Mouse (Mus musculus) macrophage (primary cell): ENCODE results near the gene Cnot1. TPM values are rescaled to one million over a fixed set of nuclear protein-coding genes. Genes with fewer than 3 reads are reported as not detected.
"Not testable (repeated sequence)": the region's sequence is repeated elsewhere in the genome, so short reads cannot be mapped to it uniquely, and the experiment has no call there.

Experiments
- H3K27ac ChIP-seq: fragments of 350-480 bp; formaldehyde crosslinking; 2 replicates; pipeline ENCODE4 v1.9.0; 2021
- H3K36me3 ChIP-seq: fragments of 350-480 bp; formaldehyde crosslinking; 2 replicates; pipeline ENCODE4 v1.9.0; 2021; ENCODE audit errors: inconsistent target
- H3K4me3 ChIP-seq: fragments of 350-480 bp; formaldehyde crosslinking; 2 replicates; pipeline ENCODE4 v1.9.0; 2021; ENCODE audit errors: inconsistent target
- H3K79me2 ChIP-seq: fragments of 350-480 bp; formaldehyde crosslinking; 2 replicates; pipeline ENCODE4 v1.9.0; 2021; ENCODE audit errors: inconsistent target
- WGBS: methylation state at CpG from one replicate; pipeline ENCODE4 v1.1.7; 2026; ENCODE audit warnings: inconsistent platforms; ENCODE audit not compliant: missing documents; 5-methylcytosine and 5-hydroxymethylcytosine counted together
- polyA plus RNA-seq: library from polyadenylated mRNA; stranded (reverse); fragments of 250-400 nt; gene quantifications from 3 replicates; pipeline ENCODE4 v1.2.4, GENCODE M21; 2018; ENCODE audit warnings: inconsistent platforms

The Cnot1 gene
- polyA plus RNA-seq, 1 experiment from 2014 or later = 44.6 TPM

DNA sequence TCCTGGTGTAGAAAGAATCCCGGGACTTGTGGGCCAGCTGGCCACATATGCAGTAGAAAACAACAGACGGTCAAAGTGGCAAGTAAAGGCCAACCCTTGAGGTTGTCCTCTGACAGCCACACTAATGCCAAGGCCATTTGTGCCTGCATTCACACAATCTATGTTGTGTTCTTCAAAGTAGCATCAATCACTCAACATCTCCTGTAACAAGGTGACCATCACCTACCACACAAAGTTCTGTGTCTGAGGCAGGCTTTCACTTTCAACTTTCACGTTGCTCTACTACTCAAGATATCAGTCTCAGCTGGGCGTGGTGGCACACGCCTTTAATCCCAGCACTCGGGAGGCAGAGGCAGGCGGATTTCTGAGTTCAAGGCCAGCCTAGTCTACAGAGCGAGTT, 5.0 kb downstream of the Cnot1 start:
- Histone ChIP-seq H3K79me2 (peaks cover 100% of the 10 kb centered on the region), H3K36me3 (no peaks in the 10 kb centered on the region), H3K27ac (no peak overlapping the region), H3K4me3 (no peak overlapping the region)
- 87% methylated on average over 8 of the region's 8 CpGs for WGBS

DNA sequence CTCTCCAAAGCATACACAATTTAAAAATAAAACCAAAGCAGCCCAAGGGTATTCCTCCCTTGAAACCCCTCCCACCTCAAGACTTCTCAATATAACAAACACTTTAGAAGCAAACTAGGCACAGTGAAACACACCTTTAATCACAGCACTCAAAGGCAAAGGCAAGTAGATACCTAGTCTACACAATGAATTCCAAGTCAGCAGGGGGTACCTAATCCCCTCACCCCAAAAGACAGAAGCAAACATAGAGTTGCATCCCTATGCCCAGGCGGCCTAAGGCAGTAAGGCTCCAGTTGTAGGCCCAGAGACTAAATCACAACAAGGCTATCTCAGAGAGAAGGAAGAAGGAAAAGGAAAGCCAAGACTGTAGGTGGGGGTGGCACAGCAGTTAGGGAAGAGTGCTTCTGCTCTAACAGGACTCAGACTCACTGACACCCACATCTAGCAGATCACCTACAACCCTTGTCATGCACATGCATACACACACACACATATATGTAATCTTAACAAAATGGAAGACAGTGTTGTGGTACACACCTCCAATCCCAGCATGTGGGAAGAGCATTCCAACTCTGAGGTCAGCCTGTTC, 5.7 kb downstream of the Cnot1 start:
- Histone ChIP-seq H3K79me2 (peaks cover 100% of the 10 kb centered on the region), H3K4me3 (no peak overlapping the region), H3K36me3 (no peaks in the 10 kb centered on the region), H3K27ac (no peak overlapping the region)
- 80% methylated on average over 1 of the region's 1 CpGs for WGBS

DNA sequence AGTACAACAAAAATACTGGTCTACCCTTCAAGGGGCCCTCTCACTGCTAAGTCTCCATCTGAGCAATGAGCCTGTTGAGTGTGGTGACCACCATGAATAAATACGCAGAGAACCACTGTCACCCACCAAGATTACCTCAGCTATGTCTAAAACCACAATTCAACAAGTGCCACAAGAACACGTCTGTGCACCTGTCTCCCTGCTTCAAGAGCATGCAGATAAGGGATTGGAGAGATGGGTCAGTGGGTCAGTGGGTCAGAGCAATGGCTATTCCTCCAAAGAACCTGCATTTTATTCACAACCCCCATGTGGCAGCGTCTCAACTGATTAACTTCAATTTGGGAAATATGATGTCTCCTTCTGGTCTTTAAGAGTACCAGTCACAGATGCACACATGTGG, 6.9 kb downstream of the Cnot1 start:
- H3K36me3 ChIP-seq = no peaks in the 10 kb centered on the region
- 86% methylated on average over 3 of the region's 3 CpGs for WGBS
- no peak overlapping the region for H3K4me3 ChIP-seq
- peaks cover 100% of the 10 kb centered on the region for H3K79me2 ChIP-seq
- no peak overlapping the region for H3K27ac ChIP-seq

DNA sequence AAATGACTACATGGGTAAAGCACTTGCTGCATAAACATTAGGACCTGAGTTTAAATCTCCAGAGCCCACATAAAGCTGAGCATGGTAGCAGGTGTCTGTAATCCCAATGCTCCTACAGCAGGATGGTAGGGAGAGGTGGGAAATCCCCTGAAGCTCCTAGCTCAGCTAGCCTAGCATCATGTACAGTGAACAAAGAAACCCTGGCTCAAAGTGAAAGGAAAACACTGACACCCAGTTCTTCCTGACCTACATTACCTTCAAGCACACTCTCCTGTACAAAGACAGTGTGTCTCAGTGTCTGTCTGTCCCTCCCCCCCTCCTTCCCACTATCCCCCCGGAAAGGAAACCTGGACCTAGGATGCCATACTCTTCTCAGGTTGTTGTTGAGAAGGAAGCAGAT, 7.4 kb downstream of the Cnot1 start:
- no peak overlapping the region for H3K27ac ChIP-seq
- WGBS = 45% methylated on average over 1 of the region's 1 CpGs
- no peaks in the 10 kb centered on the region for H3K36me3 ChIP-seq
- no peak overlapping the region for H3K4me3 ChIP-seq
- H3K79me2 ChIP-seq = peaks cover 99% of the 10 kb centered on the region

DNA sequence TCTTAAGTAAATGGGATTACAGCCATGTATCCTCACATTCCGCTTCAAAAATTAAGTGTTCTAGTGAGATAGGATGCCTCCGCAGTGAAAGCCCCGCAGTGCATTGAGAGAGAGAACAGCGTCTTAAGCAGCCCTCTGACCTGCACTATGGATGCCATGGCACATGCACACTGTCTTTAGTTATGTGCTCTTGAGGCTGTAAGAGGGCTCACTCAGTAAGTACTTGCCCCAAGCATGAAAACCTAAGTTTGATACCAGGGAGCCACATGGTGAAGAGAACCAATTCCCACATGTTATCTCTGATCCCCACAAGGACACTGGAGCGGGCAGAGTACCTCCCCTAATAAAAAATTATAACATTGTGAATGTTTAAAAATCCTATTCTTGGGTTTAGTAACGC, 8.1 kb downstream of the Cnot1 start:
- 97% methylated on average over 6 of the region's 6 CpGs for WGBS
- Histone ChIP-seq H3K27ac (no peak overlapping the region), H3K4me3 (no peak overlapping the region), H3K36me3 (no peaks in the 10 kb centered on the region), H3K79me2 (peaks cover 99% of the 10 kb centered on the region)

DNA sequence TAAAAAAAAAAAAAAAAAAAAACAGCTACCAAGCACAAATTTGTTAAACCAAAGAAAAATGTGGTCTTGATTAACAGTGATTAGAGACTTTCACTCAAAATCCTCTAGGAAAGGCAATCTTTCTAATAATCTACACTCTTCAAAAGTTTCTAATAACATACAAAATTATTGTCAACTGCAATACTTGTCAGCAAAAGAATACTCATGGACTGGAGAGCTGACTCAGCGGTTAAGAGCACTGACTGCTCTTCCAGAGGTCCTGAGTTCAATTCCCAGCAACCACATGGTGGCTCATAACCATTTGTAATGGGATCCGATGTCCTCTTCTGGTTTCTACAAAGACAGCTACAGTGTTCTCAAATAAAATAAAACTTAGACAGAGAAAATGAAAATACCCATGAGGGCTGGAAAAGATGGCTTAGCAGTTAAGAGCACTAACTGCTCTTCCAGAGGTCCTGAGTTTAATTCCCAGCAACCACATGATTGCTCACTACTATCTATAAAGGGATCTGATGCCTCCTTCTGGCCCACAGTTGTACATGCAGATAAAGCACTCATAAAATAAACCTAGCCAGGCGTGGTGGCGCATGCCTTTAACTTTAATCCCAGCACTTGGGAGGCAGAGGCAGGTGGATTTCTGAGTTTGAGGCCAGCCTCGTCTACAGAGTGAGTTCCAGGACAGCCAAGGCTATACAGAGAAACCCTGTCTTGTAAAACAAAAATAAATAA, 11.8 kb downstream of the Cnot1 start:
- H3K79me2 ChIP-seq = peaks cover 99% of the 10 kb centered on the region
- not testable (repeated sequence) for H3K27ac ChIP-seq, H3K4me3 ChIP-seq, H3K36me3 ChIP-seq
- 94% methylated on average over 4 of the region's 5 CpGs for WGBS

DNA sequence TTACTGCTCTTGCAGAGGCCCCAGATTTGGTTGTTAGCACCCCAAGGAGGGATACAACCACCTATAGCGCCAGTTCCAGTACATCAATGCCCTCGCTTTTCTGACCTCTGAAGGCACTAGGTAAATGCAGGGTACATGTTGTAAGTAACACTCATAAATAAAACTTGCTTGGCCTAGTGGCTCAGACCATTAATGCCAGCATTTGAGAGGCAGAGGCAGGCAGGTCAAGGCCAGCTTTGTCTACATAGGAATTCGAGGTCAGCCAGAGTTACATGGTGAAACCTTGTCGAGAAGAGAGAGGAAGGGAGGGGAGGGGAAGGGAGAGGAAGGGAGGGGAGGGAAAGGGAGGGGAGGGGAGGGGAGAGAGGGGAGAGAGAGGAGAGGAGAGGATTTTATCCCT, 21.7 kb downstream of the Cnot1 start:
- H3K36me3 ChIP-seq = peaks cover 54% of the 10 kb centered on the region
- no peak overlapping the region for H3K4me3 ChIP-seq
- H3K27ac ChIP-seq = no peak overlapping the region
- H3K79me2 ChIP-seq = peaks cover 100% of the 10 kb centered on the region
- WGBS = 100% methylated on average over 3 of the region's 4 CpGs

DNA sequence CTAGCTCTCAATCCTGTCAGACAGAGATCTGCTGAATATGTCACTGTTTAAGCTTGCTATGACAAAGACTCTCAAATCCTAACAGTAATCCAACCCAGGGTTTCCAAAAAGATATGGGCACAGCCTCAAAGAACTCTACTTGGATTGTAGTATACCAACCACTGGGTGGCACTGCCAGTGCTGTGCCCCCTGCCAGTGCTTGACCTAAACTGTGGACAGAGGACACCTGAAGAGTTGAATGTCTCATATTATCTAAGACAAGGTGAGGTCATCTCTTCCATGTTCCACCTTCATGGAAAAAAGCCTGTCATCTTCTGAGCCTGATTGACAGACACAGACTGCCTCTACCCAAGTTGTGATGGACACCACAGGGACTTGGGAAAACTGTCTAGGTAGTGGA, 24.6 kb downstream of the Cnot1 start:
- Histone ChIP-seq H3K27ac (no peak overlapping the region), H3K79me2 (peaks cover 100% of the 10 kb centered on the region), H3K36me3 (peaks cover 45% of the 10 kb centered on the region), H3K4me3 (no peak overlapping the region)

DNA sequence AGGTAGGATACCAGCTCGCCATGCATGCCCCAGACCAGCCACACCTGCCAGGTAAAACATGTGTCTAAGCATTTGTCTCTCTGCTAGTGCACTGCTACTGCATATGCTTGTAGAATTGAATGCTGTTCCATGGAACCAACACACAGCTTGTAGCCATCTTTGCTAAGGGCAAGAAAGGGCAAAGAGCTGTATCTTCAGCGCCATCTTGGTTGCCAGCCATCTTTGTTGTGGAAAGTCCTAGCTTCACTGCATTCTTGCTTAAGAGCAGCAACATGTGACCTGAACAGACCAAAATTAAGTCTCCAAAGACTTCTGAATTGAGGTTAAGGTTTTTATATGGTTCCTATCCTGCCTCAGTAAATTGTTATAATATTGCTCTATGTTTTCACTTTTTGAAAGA, 25.5 kb downstream of the Cnot1 start:
- Histone ChIP-seq H3K27ac (no peak overlapping the region), H3K4me3 (no peak overlapping the region), H3K79me2 (peaks cover 100% of the 10 kb centered on the region), H3K36me3 (peaks cover 38% of the 10 kb centered on the region)
- 100% methylated on average over 2 of the region's 2 CpGs for WGBS

DNA sequence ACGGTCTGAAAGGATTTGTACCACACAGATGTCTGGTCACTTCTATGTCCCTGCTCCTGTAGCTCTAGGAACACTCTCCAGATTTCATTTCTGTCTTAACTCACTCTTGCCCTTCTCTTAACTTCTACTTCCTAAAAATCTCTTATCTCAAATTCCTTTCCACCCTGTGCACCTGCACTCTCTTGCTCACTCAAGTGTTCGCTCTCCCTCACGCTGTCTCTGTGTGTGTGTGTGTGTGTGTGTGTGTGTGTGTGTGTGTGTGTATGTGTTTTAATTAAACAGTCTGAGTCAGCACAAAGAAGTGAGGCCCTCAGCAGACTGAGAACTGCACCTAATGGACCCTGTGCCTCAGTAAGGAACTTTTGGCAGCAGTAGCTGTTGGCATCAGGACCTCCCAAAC, 26.2 kb downstream of the Cnot1 start:
- peaks cover 100% of the 10 kb centered on the region for H3K79me2 ChIP-seq
- no peak overlapping the region for H3K27ac ChIP-seq
- 100% methylated on average over 3 of the region's 3 CpGs for WGBS
- peaks cover 35% of the 10 kb centered on the region for H3K36me3 ChIP-seq
- H3K4me3 ChIP-seq = no peak overlapping the region

DNA sequence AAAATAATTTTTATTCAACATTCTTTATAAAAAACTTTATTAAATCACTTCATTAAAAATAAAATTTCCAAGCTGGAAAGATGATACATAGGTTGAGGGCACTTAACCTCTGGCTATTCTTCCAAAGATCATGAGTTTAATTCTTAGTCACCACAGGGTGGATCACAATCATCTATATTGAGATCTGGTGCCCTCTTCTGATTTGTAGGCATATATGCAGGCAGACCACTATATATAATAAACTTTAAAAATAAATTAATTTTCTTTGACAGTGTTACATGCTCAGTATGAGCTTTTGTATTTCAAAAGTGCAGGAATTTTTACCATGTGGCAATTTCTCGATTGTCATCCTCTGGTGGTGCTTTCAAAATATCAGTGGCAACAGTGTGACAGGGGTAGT, 43.1 kb downstream of the Cnot1 start:
- Histone ChIP-seq H3K27ac (no peak overlapping the region), H3K79me2 (no peaks in the 10 kb centered on the region; the same call in 1 of the 2 replicates), H3K4me3 (no peak overlapping the region), H3K36me3 (peaks cover 99% of the 10 kb centered on the region)
- 93% methylated on average over 1 of the region's 1 CpGs for WGBS

DNA sequence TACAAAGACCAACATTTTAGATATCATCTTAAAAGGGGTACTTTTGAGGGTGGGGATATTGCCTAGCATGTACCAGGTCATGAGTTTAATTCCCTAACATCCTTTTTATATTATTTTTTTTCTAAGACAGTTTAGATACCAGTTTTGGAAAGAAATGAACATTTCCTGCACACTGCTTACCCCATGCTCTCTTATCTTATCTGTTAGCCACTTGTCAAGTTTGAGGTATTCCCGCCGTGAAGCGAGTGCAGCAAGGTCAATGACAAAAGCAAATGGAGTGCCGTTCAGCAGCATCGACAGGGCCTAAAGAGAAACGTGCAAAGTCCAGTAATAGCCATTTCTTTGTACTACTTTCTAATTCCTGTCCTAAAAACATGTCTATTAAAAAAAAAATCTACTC, 46.9 kb downstream of the Cnot1 start:
- Histone ChIP-seq H3K36me3 (peaks cover 94% of the 10 kb centered on the region), H3K27ac (no peak overlapping the region), H3K4me3 (no peak overlapping the region), H3K79me2 (no peaks in the 10 kb centered on the region)
- 93% methylated on average over 6 of the region's 6 CpGs for WGBS

DNA sequence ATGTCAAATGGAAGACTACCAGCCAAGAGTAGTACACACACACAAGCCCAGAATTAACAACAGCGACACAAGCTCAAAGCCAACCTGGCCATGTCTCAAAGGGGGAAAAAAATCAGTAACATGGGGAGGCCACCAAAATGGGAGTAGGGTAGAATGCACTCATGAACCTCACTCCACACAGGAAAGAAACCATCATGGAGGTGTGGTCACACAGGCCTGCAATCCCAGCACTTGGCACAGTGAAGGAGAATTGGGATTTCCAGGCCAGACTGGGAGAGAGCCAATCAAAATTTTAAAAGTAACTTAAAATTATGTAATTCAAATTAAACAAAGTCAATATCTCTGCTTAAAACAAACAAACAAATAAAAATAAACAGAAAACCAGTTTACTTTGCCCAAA, 55.3 kb downstream of the Cnot1 start:
- 91% methylated on average over 1 of the region's 1 CpGs for WGBS
- no peak overlapping the region for H3K27ac ChIP-seq

DNA sequence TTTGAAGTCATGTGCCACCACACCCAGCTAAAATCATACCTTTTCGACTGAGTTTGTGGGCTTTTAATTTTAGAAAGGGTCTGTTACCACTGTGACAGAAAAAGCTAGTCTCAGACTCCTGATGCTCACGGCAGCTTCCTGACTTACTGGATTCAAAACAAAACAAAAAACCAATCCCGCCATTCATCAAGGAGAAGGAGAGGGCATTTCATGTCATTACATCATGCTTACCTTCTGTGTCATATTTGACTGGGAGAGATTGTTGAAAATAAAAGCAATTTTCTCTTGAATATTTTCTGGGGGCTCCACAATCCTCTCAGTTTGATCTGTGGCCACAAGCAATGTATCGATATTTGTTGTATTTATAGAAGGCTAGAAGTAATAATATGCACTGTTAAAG, 59.2 kb downstream of the Cnot1 start:
- no peak overlapping the region for H3K4me3 ChIP-seq
- 98% methylated on average over 4 of the region's 4 CpGs for WGBS
- peaks cover 88% of the 10 kb centered on the region for H3K36me3 ChIP-seq
- H3K79me2 ChIP-seq = no peaks in the 10 kb centered on the region
- no peak overlapping the region for H3K27ac ChIP-seq

More for the DNA sequence above, 55.3 kb downstream of the Cnot1 start:
- H3K4me3 ChIP-seq = no peak overlapping the region
- H3K79me2 ChIP-seq = no peaks in the 10 kb centered on the region
- H3K36me3 ChIP-seq = peaks cover 84% of the 10 kb centered on the region

DNA sequence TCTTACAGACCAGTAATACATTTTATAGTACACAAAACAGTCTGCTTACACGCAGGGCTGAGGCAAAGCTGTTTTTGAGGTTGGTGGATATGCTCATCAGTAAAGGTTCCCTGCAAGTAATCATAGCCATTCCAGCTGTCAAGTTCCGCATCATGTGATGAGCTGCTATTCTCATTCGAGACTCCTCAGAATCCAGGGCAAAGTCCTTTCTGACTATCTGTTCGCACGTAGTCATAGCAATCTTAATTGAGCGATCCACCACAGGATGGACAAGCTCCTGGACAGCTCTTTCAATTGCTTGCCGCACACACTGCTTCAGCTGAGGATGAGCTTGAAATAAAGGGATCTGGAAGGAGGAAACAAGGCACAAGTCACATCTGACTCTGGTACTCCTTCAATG, 65.5 kb downstream of the Cnot1 start:
- H3K27ac ChIP-seq = no peak overlapping the region
- 92% methylated on average over 6 of the region's 7 CpGs for WGBS
- peaks cover 95% of the 10 kb centered on the region for H3K36me3 ChIP-seq
- H3K4me3 ChIP-seq = no peak overlapping the region
- H3K79me2 ChIP-seq = no peaks in the 10 kb centered on the region

DNA sequence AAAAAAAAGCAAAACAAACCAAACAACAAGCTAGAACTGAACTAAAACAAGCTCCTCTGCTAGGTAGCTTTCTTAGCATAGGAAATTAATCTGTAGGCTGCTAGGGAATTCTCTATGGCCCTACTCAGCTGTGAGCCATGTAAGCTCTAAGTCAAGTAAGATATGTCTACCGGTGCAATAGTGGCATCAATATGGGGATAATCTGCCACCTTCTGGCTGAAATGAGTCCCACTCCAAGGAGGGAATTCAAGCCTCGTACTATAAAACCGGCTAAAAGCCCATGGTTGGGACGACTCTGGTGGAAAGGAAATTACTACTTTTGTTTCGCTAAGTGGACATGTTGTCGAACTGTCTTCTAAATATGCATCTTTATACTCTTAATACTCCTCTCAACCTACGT, 68.7 kb downstream of the Cnot1 start:
- H3K4me3 ChIP-seq = no peak overlapping the region
- WGBS = 83% methylated on average over 5 of the region's 7 CpGs
- H3K79me2 ChIP-seq = no peaks in the 10 kb centered on the region
- no peak overlapping the region for H3K27ac ChIP-seq
- H3K36me3 ChIP-seq = peaks cover 94% of the 10 kb centered on the region
